Mouse (Mus musculus) forebrain, embryonic 12.5 days (tissue): Measurements from ENCODE around the gene Mien1. TPM values are rescaled to one million over a fixed set of nuclear protein-coding genes. Genes with fewer than 3 reads are reported as not detected.

Experiments
- ATAC-seq: fragments of 200-750 bp; cut with Nextera tagmentation; 2 replicates; pipeline ENCODE4 v1.8.0; 2017; ENCODE audit warnings: moderate TSS enrichment; ENCODE audit not compliant: low FRiP score
- H3K27ac ChIP-seq: fragments of 300-500 bp; sonication (generic); 2 replicates; pipeline ENCODE4 v1.5.1; 2016; ENCODE audit warnings: mild to moderate bottlenecking
- H3K27me3 ChIP-seq: fragments of 300-500 bp; sonication (generic); 2 replicates; pipeline ENCODE4 v1.6.1; 2016; ENCODE audit warnings: mild to moderate bottlenecking
- H3K36me3 ChIP-seq: fragments of 300-500 bp; sonication (generic); replicated peaks from 2 replicates; pipeline ENCODE4 v1.6.1; 2016; ENCODE audit warnings: mild to moderate bottlenecking
- H3K4me1 ChIP-seq: fragments of 300-500 bp; sonication (generic); 2 replicates; pipeline ENCODE4 v1.6.1; 2016
- H3K4me2 ChIP-seq: fragments of 300-500 bp; sonication (generic); 2 replicates; pipeline ENCODE4 v1.6.1; 2016; ENCODE audit warnings: mild to moderate bottlenecking, moderate library complexity
- H3K4me3 ChIP-seq: fragments of 300-500 bp; sonication (generic); replicated peaks from 2 replicates; pipeline ENCODE4 v1.5.1; 2016; ENCODE audit warnings: mild to moderate bottlenecking
- H3K9ac ChIP-seq: fragments of 300-500 bp; sonication (generic); 2 replicates; pipeline ENCODE4 v1.6.1; 2016; ENCODE audit warnings: mild to moderate bottlenecking
- H3K9me3 ChIP-seq: fragments of 300-500 bp; sonication (generic); 2 replicates; pipeline ENCODE4 v1.6.1; 2016
- WGBS: fragments of 180-500 bp; shearing (Covaris S2); methylation state at CpG from one replicate; pipeline ENCODE4 v1.1.7; 2016; 5-methylcytosine and 5-hydroxymethylcytosine counted together
- polyA plus RNA-seq: library from polyadenylated mRNA; unstranded; fragments of >200 nt; fragmentation: Nextera tagmentation; extraction: Ambion mirVana; gene quantifications from 2 replicates; pipeline ENCODE4 v1.2.1, GENCODE M21; 2016

Mien1 gene
- polyA plus RNA-seq, 1 experiment from 2014 or later = 142 TPM

DNA sequence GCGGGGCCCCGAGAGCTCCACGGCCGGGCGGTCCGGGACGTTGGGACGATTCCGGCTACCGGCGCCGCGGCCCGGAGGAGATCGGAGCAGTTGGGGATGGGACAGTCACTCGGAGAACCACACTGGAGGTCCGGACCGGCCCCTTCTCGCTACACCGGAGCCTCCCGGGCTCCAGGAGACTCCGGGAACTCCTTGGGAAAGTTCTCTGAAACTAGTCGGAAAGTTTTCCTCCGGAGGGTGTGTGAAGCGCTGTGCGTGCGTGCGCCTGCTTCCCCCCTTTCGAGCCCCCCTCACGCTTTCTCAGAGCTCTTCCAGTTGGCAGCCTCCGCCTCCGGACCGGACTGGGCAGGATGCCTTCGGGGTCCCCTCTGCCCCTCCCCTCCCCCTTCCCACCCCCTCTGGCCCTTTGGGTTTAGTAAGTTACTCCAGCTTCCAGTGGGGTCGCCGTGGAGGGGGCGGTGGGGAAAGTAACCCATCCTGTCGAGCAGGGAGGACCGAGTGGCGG, 25.9 kb downstream of the Mien1 start:
- Histone ChIP-seq H3K27me3 (peaks cover 53% of the 10 kb centered on the region), H3K4me1 (peaks cover 35% of the 10 kb centered on the region)
- 0% methylated on average over 37 of the region's 40 CpGs for WGBS

DNA sequence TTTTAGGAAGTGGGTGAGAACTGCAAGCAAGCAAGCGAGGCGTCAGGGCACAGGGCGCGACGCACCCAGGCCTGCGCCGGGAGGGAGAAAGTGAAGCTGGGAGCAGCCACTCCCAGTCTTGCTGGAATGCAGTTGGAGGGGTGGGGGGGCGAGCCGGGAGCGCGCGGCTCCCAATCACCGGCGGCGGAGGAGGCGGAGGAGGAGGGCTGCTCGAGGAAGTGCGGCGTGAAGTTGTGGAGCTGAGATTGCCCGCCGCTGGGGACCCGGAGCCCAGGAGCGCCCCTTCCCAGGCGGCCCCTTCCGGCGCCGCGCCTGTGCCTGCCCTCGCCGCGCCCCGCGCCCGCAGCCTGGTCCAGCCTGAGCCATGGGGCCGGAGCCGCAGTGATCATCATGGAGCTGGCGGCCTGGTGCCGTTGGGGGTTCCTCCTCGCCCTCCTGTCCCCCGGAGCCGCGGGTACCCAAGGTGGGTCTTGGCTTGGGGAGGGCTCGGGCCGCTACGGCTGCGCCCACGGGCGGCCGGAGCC, 26.5 kb downstream of the Mien1 start, which contains the start of gene Erbb2:
Erbb2 (plus strand) TSS at position 198 of the 524 bp plus-strand sequence.
- Histone ChIP-seq H3K4me3 (peak within 1 kb of the TSS; percentile 72), H3K4me1 (peaks cover 35% of the 10 kb centered on the region), H3K27ac (peak within 1 kb of the TSS; percentile 69), H3K27me3 (peaks cover 53% of the 10 kb centered on the region), H3K36me3 (no peaks in the 10 kb centered on the region), H3K4me2 (peak within 1 kb of the TSS; percentile 98), H3K9ac (peak within 1 kb of the TSS; percentile 91), H3K9me3 (no peaks in the 10 kb centered on the region)
- WGBS = 1% methylated on average over 45 of the region's 49 CpGs
- ATAC-seq = peak; percentile 71

More for the DNA sequence above, 25.9 kb downstream of the Mien1 start:
- no peaks in the 10 kb centered on the region for H3K36me3 ChIP-seq
- H3K4me3 ChIP-seq = peak overlapping the region; percentile 72
- H3K4me2 ChIP-seq = peak overlapping the region; percentile 98
- no peaks in the 10 kb centered on the region for H3K9me3 ChIP-seq
- H3K27ac ChIP-seq = peak overlapping the region; percentile 69
- peak; percentile 45; the same call in 1 of the 2 replicates for ATAC-seq
- peak overlapping the region; percentile 91 for H3K9ac ChIP-seq

DNA sequence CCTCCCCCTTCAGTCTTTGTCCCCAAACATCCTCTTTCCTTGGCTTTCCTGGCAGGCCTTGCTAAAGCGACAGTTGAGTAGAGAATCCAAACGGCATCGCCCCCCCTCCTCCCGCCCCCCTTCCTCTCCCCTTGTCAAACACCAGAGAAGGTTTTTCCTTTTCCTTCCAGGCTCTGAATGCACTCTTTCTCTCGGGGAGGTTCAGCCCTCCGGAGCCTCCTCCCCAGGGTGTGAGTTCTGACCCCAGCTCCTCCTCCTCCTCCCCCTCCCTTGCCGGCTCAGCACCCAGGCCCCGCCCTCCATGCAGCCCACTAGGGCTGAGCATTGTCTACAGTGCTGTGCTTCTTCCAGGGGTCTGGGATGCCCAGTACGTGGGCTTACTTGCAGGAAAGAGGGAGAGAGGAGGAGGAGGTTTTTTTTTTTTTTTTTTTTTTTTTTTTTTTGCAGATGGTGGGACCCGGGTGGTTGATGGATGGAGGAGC, 29.4 kb downstream of the Mien1 start:
- no peaks in the 10 kb centered on the region for H3K9me3 ChIP-seq
- WGBS = 1% methylated on average over 10 of the region's 10 CpGs
- no peak overlapping the region for H3K27ac ChIP-seq
- H3K9ac ChIP-seq = peak overlapping the region; percentile 40; the same call in 1 of the 2 replicates
- H3K36me3 ChIP-seq = no peaks in the 10 kb centered on the region
- H3K4me3 ChIP-seq = no peak overlapping the region
- peaks cover 48% of the 10 kb centered on the region for H3K27me3 ChIP-seq
- H3K4me1 ChIP-seq = peaks cover 35% of the 10 kb centered on the region
- ATAC-seq = peak; percentile 76
- peak overlapping the region; percentile 32 for H3K4me2 ChIP-seq

DNA sequence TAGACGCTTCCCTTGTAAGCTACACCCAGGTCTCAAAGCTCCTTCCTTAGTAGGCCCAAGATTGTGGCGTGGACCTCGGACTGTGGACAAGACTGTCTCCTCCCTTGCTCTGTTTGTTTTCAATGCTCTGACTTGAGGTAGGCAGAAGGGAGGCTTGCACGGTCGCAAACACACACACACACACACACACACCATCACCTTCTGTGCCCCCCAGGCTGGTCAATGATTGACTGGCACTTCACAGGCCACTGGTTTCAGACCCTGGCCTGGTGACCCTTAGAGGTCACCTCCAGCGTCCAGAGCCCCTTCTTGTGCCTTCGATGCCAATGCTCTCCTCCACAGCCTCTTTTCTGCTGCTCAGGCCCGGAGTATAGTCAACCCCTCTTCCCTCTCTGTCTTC, 29.9 kb downstream of the Mien1 start:
- WGBS = 56% methylated on average over 8 of the region's 8 CpGs
- H3K27ac ChIP-seq = no peak overlapping the region

DNA sequence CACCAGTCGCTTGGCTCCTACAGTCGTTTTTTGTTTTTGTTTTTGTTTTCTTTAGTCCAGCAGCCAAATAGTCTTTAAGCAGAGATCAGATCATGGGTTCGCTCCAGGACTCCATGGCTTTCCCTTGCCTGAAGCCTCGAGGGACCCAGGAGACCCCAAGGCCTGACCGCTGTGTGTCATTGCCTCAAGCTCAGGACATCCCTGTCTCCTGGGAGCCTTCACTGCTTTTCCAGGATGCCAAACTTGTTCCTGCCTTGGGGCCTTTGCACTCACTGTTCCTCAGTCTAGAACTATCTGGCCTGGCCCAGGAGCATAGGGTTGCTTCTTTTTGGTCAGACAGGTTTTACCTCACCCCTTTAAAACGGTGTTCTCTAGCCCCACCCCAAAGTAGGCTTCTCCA, 32.2 kb downstream of the Mien1 start:
- Histone ChIP-seq H3K36me3 (no peaks in the 10 kb centered on the region), H3K27ac (no peak overlapping the region), H3K9me3 (no peaks in the 10 kb centered on the region), H3K4me3 (no peak overlapping the region), H3K27me3 (peaks cover 34% of the 10 kb centered on the region), H3K9ac (no peak overlapping the region), H3K4me1 (peaks cover 12% of the 10 kb centered on the region), H3K4me2 (no peak overlapping the region)
- 72% methylated on average over 6 of the region's 6 CpGs for WGBS
- no peak for ATAC-seq

More for the DNA sequence above, 29.9 kb downstream of the Mien1 start:
- Histone ChIP-seq H3K36me3 (no peaks in the 10 kb centered on the region), H3K4me1 (peaks cover 30% of the 10 kb centered on the region), H3K4me3 (no peak overlapping the region), H3K9ac (peak overlapping the region; percentile 40; the same call in 1 of the 2 replicates), H3K27me3 (peaks cover 43% of the 10 kb centered on the region), H3K9me3 (no peaks in the 10 kb centered on the region), H3K4me2 (peak overlapping the region; percentile 32)
- ATAC-seq = no peak

DNA sequence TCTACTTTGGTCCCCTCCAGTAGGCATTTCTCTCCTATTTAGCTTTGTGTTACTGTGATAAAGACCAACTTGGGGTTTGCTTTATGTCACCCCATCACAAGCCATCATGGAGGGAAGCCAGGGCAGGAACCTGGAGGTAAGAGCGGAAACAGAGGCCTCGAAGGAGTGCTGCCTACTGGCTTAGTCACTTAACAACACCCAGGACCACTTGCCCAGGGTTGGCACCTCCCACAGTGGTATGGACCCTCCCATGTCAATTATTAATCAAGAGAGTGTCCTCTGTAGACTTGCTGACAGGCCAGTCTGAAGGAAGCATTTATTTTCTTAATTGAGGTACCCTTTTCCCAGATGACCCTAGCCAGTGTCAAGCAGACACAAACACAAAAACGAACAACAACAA, 38.0 kb downstream of the Mien1 start:
- Histone ChIP-seq H3K4me3 (peak overlapping the region; percentile 58), H3K4me2 (peak overlapping the region; percentile 70), H3K27me3 (peaks cover 17% of the 10 kb centered on the region; the same call in 1 of the 2 replicates), H3K36me3 (no peaks in the 10 kb centered on the region), H3K9ac (peak overlapping the region; percentile 59), H3K27ac (peak overlapping the region; percentile 97), H3K9me3 (no peaks in the 10 kb centered on the region), H3K4me1 (peaks cover 15% of the 10 kb centered on the region)
- 0 out of 2 replicates have a peak, but pooled peaks have one; percentile 37 for ATAC-seq
- 57% methylated on average over 3 of the region's 3 CpGs for WGBS

DNA sequence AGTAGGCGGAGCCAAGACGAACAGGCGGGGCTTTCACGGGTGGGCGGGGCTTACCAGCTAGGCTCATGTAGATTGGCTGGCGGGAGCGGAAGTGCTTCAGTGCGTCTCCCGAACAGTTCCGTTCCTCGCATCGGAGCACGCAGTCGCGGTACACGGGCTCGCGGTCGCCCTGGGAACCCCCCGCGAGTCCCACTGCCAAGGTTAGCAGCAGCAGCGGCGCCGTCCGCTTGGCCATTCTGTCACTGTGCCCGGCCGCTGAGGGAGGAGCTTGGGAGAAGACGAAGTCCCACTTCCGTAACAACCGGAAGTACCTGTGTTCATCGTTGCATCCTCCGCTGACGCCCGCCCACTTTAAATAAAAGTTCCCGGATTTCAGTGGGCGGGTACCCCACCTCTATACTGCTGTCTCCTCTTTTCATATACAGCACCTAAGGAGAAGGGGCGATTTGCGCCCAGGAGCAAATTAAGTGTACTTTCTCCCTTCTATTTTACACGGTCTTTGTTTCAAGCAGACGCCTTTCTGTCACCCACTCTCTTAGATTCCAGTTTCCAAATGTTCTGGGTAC, 38.5 kb downstream of the Mien1 start, which contains the start of gene Pgap3:
Pgap3 (minus strand) TSS at position 330 of the 566 bp plus-strand sequence.
- H3K4me1 ChIP-seq = peaks cover 15% of the 10 kb centered on the region
- peak within 1 kb of the TSS; percentile 58 for H3K4me3 ChIP-seq
- H3K9ac ChIP-seq = peak within 1 kb of the TSS; percentile 59
- peak within 1 kb of the TSS; percentile 70 for H3K4me2 ChIP-seq
- under 1% methylated on average over 40 of the region's 40 CpGs for WGBS
- ATAC-seq = peak; percentile 92
- peaks cover 17% of the 10 kb centered on the region; the same call in 1 of the 2 replicates for H3K27me3 ChIP-seq
- no peaks in the 10 kb centered on the region for H3K36me3 ChIP-seq
- no peaks in the 10 kb centered on the region for H3K9me3 ChIP-seq
- peak within 1 kb of the TSS; percentile 97 for H3K27ac ChIP-seq

DNA sequence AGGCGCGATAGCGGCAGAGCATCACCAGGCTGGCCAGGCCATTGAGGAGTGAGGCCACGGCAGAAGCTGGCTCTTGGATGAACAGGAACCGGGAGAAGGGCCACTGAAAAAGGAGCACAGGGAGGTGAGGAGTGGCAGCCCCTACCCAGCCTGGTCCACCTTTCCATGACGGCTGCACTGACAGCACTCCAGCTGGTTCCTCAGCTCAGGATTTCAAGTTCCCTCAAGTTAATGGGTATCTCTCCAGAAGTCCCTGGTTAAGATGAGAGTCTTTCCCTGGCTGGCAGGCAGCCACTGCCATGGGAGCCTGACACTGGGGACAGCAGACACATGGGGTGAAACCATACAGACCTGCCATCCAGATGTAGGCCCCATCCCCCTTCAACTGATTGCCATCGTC, 40.8 kb downstream of the Mien1 start:
- peaks cover 10% of the 10 kb centered on the region; the same call in 1 of the 2 replicates for H3K27me3 ChIP-seq
- H3K4me1 ChIP-seq = peaks cover 31% of the 10 kb centered on the region
- no peak overlapping the region for H3K9ac ChIP-seq
- no peak overlapping the region for H3K27ac ChIP-seq
- WGBS = 87% methylated on average over 7 of the region's 7 CpGs
- no peaks in the 10 kb centered on the region for H3K9me3 ChIP-seq
- no peaks in the 10 kb centered on the region for H3K36me3 ChIP-seq
- H3K4me3 ChIP-seq = no peak overlapping the region
- no peak overlapping the region for H3K4me2 ChIP-seq
- ATAC-seq = no peak

DNA sequence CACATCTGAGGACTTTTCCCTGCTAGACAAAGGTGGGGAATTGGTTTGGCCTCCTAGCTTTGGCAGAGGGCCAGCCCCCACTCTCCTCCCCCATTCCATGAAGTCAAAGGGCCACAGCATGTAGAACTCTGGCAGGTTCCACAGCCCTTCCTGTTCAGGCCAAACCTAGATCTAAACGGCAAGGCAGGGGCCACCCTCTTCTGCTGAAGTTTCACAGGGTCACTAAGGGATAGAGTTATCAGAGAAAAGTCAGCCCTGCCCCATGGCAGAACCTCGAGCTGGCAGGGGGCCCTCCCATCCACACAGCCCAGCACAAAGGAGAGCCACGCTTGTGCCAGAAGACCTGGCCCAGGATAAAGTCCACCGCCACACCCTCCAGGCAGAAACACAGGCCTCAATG, 43.8 kb downstream of the Mien1 start:
- 54% methylated on average over 4 of the region's 4 CpGs for WGBS
- Histone ChIP-seq H3K4me1 (peaks cover 24% of the 10 kb centered on the region), H3K36me3 (no peaks in the 10 kb centered on the region), H3K4me2 (no peak overlapping the region), H3K9me3 (no peaks in the 10 kb centered on the region), H3K9ac (no peak overlapping the region), H3K4me3 (no peak overlapping the region), H3K27ac (no peak overlapping the region), H3K27me3 (peaks cover 27% of the 10 kb centered on the region)
- ATAC-seq = no peak

DNA sequence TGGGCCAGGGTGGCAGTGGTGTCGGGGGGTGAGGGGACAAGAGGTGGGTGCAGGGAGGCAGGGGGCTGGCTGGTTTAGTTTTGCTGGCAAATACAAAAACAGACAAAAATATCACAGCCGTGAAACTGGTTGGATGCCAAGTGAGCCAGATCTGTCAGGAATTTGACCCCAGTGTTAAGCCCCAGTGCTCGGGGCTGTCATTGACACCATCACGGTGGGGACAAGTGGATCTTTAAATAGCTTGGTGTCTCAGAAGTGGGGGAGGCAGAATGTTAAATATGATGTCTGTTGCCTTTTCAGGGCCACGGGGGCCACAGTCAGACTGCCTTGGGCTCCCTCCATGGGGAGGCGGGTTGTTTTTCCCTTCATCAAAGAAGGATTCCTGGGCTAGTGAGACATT, 44.5 kb downstream of the Mien1 start:
- 62% methylated on average over 6 of the region's 6 CpGs for WGBS

DNA sequence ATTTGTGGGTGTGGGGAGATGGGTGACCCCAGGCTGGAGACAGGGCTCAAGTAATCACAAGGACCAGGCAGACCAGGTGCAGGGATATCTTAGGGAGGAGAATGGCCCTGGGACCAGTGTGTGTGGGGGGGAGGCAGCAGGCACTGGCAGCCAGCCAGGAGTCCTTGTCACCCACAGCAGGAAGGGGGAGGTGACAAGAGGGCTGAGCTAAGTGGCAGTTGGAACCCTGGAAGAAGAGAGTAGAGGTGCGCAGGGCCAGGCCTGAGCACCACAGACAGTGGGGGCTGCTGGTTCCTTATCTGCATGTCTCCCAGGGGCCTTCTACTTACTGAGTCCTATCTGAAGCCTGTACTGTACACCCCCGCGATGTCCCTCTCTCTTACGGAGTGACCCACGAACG, 45.5 kb downstream of the Mien1 start:
- H3K27me3 ChIP-seq = peaks cover 42% of the 10 kb centered on the region
- no peak overlapping the region for H3K4me3 ChIP-seq
- H3K4me1 ChIP-seq = peaks cover 22% of the 10 kb centered on the region
- no peak overlapping the region for H3K4me2 ChIP-seq
- no peak overlapping the region for H3K9ac ChIP-seq
- WGBS = 76% methylated on average over 6 of the region's 6 CpGs
- peak; percentile 27; the same call in 1 of the 2 replicates for ATAC-seq
- H3K27ac ChIP-seq = no peak overlapping the region
- H3K36me3 ChIP-seq = no peaks in the 10 kb centered on the region
- no peaks in the 10 kb centered on the region for H3K9me3 ChIP-seq

More for the DNA sequence above, 44.5 kb downstream of the Mien1 start:
- no peaks in the 10 kb centered on the region for H3K36me3 ChIP-seq
- H3K9ac ChIP-seq = 0 out of 2 replicates have a peak overlapping the region, but pooled peaks have one; percentile 12
- peaks cover 33% of the 10 kb centered on the region for H3K27me3 ChIP-seq
- H3K9me3 ChIP-seq = no peaks in the 10 kb centered on the region
- peaks cover 17% of the 10 kb centered on the region for H3K4me1 ChIP-seq
- no peak for ATAC-seq
- H3K4me2 ChIP-seq = no peak overlapping the region
- no peak overlapping the region for H3K27ac ChIP-seq
- H3K4me3 ChIP-seq = no peak overlapping the region

DNA sequence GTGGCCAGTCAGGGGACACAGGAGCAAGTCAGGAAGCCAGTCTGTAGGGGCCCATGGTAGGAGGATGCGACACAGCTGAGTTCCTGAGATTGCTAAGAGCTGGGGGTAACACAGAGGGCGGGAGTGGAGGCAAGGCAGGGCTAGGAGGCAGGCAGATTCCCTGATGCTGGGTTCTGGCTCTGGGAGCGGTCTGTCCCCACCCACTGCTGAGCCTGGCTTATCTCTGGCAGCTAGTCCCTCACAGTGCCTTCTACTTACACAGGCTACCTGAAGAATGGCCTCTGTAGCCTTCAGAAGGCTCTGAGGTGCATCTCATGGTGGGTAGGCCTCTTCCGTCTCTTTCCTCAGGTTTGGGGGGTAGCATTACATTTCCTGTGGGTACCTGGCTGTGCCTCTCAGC, 46.1 kb downstream of the Mien1 start:
- Histone ChIP-seq H3K27ac (no peak overlapping the region), H3K4me2 (no peak overlapping the region), H3K9me3 (no peaks in the 10 kb centered on the region), H3K27me3 (peaks cover 49% of the 10 kb centered on the region), H3K36me3 (no peaks in the 10 kb centered on the region), H3K4me1 (peaks cover 22% of the 10 kb centered on the region), H3K9ac (no peak overlapping the region), H3K4me3 (no peak overlapping the region)
- WGBS = 42% methylated on average over 4 of the region's 4 CpGs
- no peak for ATAC-seq
